Mouse (Mus musculus): ENCODE results near the gene Atp1b3. TPM values are rescaled to one million over a fixed set of nuclear protein-coding genes. Genes with fewer than 3 reads are reported as not detected.

Atp1b3 gene
- polyA plus RNA-seq (2012; ENCODE audit: low replicate concordance) = 226 and 391 TPM in 2 replicates

GRCm38 (mm10) chr9:96364141-96364838 is at the start of gene Atp1b3:
Gene Atp1b3, minus strand, starts transcription at chr9:96364442.

Other genes with a start within 250 kb of the Atp1b3 start
- gene Gk5, start 245.1 kb downstream of the Atp1b3 start, polyA plus RNA-seq (2012; ENCODE audit: low replicate concordance) = 0.63 and 0.77 TPM in 2 replicates
- 5.0 and 8.4 TPM in 2 replicates for gene Tfdp2, start 168.2 kb downstream of the Atp1b3 start, polyA plus RNA-seq (2012; ENCODE audit: low replicate concordance)
- 12.4 and 38.8 TPM in 2 replicates for gene Rnf7, start 114.2 kb upstream of the Atp1b3 start, polyA plus RNA-seq (2012; ENCODE audit: low replicate concordance)
- gene Gm28729, start 160.8 kb upstream of the Atp1b3 start, polyA plus RNA-seq (2012; ENCODE audit: low replicate concordance) = not detected in 2 replicates

Measured in hematopoietic multipotent progenitor cell, adult 10-12 weeks (in vitro differentiated cells).